Mouse (Mus musculus) lung, postnatal 36 days (tissue): ENCODE measurements around the gene Panx3.

Experiments used
- DNase-seq: peaks from one replicate; pipeline ENCODE4 v3.0.0; 2022; ENCODE audit warnings: mixed read lengths

The Panx3 gene

DNA sequence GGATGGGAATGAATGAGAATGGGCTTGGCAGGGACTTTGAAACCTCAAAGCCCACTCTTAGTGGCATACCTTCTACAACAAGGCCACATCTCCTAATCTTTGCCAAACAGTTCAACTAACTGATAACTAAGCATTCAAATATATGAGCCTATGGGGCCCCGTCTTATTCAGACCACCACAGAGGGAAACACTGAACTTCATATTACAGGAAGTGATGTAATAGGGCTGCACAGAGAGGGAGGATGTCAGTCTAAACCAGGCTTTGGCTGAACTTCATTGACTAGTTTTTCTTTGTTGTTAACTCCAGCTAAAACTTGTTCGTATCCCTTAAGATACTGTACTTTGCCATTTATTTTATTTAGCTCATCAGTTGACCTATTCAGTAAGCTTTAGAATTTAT lies 39.1 kb downstream of the Panx3 start:
- no peak for DNase-seq

GRCm38 (mm10) chr9:37628581-37628980 lies 40.5 kb downstream of the Panx3 start:
- no peak for DNase-seq

GRCm38 (mm10) chr9:37627263-37627662 lies 41.8 kb downstream of the Panx3 start:
- no peak for DNase-seq

DNA sequence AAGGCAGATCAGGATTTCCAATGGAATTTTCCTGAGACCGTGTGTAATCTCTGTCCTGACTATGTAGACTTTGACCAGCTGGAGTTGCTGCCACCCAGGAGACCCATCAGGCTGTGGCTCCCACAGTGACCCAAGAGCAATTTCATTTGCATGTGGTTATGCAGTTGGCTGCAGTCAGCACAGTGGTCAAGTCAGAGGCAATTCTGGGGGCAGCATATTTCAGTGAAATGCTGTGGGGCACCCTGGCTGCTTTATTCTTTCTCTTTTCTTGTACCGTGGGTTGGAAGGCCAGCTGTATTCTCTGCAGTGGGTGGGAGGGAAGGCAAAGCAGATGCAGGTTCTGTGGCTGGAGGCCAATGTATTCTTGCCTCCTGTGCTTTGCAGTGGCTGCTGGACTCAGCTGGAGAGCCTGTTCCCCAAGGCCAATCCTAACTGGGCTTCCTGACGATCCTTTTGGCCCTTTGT lies 42.9 kb downstream of the Panx3 start:
- no peak for DNase-seq

- DNase-seq: peak; percentile 10
Observed at GRCm38 (mm10) chr9:37625641-37626040, 43.4 kb downstream of the Panx3 start.

GRCm38 (mm10) chr9:37625129-37625528 lies 43.9 kb downstream of the Panx3 start:
- no peak for DNase-seq

DNA sequence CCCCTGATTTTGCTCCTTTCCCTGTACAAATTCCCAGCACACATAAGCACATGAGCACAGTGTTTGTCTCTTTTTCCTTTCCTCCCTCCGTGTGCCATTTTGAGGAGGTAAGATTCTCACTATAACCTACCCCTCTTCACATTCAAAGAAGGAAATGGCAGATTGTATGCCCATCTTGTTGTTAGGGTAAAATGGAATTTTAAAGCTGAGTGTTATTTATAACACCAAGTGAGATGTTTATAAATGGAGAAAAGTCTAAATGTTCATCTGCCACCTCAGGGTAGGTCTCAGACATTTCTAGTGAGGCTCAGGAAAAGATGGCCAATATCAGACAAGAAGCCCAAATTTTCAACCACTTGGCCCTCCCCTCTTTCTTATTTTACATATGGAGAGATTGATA lies 44.5 kb downstream of the Panx3 start:
- no peak for DNase-seq

DNA sequence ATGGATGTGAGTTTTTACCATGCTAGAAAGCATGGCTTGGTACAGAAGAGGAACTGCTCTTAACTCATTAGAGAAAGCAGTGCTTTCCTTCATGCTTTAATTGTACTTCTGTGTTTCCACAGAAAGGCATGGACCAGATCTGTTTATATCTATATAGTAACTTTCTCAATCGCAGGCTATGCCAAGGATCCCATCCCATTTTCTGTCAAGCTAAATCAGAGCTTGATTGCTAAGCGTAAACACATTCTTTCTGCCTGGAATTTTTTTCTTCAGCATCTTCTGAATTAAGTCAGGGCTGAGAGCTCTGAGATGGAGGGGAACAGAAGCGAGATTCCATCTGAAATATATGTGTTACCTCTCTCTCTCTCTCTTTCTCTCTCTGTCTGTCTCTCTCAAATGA lies 45.1 kb downstream of the Panx3 start:
- DNase-seq: no peak

DNA sequence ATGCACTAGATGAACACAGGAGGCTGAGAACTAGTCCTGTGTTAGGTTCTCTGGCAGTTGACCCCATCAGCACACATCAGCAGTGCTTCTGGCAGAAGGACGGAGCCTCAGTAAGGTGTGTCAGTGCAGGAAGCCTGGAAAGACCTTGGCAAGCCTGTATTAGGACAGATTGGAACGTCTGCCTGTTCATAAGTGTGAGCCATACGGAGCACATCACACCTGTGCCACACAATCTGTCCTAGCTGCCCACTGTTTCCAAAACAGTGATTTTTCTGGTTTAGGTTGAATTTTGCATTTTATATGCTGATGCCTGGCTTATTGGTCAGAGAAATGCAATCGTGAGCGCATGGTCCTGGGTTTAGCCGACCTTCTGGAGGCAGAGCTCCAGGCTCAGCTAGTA lies 47.7 kb downstream of the Panx3 start:
- no peak for DNase-seq

DNA sequence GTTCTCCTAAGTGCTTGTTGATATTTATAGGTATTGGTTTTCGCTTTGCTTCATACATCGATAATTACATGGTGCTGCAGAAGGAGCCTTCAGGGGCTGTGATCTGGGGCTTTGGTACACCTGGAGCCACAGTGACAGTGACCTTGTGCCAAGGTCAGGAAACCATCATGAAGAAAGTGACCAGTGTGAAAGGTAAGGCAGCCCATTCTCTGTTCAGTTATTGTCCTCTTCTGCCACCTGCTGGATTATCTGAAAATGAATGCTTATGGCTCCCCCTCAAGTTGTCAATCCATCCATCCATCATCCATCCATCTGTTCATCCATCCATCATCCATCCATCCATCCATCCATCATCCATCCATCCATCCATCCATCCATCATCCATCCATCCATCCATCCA lies 52.3 kb downstream of the Panx3 start:
- peak; percentile 77 for DNase-seq

DNA sequence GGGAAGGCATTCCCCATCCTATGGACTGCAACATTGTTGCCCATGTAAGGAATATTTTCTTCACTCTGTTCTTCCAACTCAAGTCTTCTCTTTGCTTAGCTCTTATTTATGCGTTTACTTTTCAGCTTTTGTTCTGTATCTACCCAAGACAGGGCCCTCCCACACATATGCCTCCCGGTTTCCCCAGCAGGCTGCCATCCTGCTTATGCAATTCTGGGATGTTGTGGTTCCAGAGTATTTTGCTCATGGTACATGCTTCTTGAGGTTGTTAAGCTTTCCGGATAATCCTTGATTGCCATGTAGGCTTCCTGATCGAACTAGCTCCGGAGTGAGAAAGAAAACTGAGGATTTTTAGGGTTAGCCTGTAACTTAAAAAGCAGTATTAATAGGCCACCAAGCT lies 53.8 kb downstream of the Panx3 start:
- DNase-seq: no peak

DNA sequence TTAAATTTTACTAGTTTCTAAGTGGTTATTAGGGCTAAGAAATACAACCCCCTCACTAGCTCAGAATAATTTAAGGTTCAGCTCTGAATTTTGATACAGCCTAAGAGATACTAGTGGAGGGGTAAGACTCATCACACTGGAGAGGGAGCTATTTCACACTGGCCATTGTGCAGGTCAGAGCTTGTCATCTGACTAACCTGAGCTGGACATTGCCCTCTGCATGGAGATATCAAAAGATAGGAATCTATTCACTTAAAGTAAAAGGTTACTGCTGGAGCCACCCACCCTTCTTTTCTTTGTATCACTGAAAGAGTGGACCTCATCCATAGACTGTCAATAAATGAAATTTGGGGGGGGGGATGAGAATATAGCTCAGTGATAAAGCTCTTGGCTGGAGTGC lies 54.7 kb downstream of the Panx3 start:
- DNase-seq: no peak

- no peak for DNase-seq
Observed at GRCm38 (mm10) chr9:37613911-37614280, 55.1 kb downstream of the Panx3 start.

DNA sequence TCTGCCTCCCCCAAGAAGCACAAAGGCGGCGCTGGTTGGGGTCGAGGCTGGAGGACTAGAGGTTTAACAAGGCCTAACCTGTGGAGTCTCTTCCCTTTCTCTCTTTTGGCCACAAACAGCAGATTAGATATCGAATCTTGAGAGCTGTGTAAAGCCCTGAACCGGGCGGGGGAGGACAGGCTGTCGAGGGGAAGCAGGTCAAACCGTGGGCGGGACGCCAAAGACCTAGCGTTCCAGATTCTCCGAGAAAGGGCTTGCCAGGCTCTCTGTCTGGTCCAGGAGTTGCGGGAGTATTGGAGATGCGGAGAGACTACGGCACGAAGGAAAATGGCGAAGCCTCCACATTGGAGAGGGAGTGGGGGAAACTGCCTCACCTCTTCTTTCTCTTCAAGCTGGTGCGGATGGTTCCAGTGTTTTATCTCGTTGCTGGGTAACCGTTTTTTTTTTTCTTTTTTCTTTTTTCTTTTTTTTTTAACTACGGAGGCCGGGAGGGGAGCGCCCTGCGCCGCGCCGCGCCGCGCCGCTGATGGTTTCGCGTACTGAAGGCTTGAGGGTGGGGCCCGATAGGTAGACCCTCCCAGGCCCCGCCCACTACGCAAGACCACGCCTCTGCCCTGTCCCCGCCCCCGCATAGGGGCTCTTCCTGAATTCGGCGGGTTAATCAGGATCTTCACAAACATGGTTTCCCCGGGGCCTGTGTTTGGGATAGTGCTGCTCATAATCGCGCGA lies 55.7 kb downstream of the Panx3 start, which contains the start of gene Spa17:
Gene Spa17 (minus strand): TSS at position 541 of the 729 bp plus-strand sequence.
- DNase-seq: peak; percentile 92
